Mouse (Mus musculus) heart, embryonic 10.5 days (tissue): ENCODE measurements around the gene Cckar. TPM values are rescaled to one million over a fixed set of nuclear protein-coding genes. Genes with fewer than 3 reads are reported as not detected.
A peak's percentile ranks its signal among the peaks of the same experiment; 100 is the strongest.

Experiments
- DNase-seq: peaks from one replicate; pipeline ENCODE4 v3.0.0-alpha.2; 2017; ENCODE audit warnings: low spot score
- H3K27ac ChIP-seq: fragments of 300-500 bp; sonication (generic); 2 replicates; pipeline ENCODE4 v1.5.1; 2016; ENCODE audit warnings: mild to moderate bottlenecking
- H3K27me3 ChIP-seq: fragments of 300-500 bp; sonication (generic); 2 replicates; pipeline ENCODE4 v1.6.1; 2016; ENCODE audit warnings: mild to moderate bottlenecking; ENCODE audit not compliant: poor library complexity, insufficient read depth, severe bottlenecking
- H3K36me3 ChIP-seq: fragments of 300-500 bp; sonication (generic); 2 replicates; pipeline ENCODE4 v1.6.1; 2016; ENCODE audit warnings: mild to moderate bottlenecking, moderate library complexity
- H3K4me1 ChIP-seq: fragments of 300-500 bp; sonication (generic); 2 replicates; pipeline ENCODE4 v1.6.1; 2016; ENCODE audit warnings: mild to moderate bottlenecking
- H3K4me3 ChIP-seq: fragments of 300-500 bp; sonication (generic); 2 replicates; pipeline ENCODE4 v1.5.1; 2016; ENCODE audit warnings: mild to moderate bottlenecking, moderate library complexity
- H3K9me3 ChIP-seq: fragments of 300-500 bp; sonication (generic); 2 replicates; pipeline ENCODE4 v1.6.1; 2016; ENCODE audit warnings: mild to moderate bottlenecking, moderate library complexity
- WGBS: fragments of 180-500 bp; shearing (Covaris S2); methylation state at CpG from one replicate; pipeline ENCODE4 v1.1.7; 2016; 5-methylcytosine and 5-hydroxymethylcytosine counted together
- polyA plus RNA-seq: library from polyadenylated mRNA; unstranded; fragments of >200 nt; fragmentation: Nextera tagmentation; extraction: Ambion mirVana; gene quantifications from 2 replicates; pipeline ENCODE4 v1.2.1, GENCODE M21; 2016

Gene Cckar
- polyA plus RNA-seq, result 0.09 and 0.28 TPM in 2 replicates

DNA sequence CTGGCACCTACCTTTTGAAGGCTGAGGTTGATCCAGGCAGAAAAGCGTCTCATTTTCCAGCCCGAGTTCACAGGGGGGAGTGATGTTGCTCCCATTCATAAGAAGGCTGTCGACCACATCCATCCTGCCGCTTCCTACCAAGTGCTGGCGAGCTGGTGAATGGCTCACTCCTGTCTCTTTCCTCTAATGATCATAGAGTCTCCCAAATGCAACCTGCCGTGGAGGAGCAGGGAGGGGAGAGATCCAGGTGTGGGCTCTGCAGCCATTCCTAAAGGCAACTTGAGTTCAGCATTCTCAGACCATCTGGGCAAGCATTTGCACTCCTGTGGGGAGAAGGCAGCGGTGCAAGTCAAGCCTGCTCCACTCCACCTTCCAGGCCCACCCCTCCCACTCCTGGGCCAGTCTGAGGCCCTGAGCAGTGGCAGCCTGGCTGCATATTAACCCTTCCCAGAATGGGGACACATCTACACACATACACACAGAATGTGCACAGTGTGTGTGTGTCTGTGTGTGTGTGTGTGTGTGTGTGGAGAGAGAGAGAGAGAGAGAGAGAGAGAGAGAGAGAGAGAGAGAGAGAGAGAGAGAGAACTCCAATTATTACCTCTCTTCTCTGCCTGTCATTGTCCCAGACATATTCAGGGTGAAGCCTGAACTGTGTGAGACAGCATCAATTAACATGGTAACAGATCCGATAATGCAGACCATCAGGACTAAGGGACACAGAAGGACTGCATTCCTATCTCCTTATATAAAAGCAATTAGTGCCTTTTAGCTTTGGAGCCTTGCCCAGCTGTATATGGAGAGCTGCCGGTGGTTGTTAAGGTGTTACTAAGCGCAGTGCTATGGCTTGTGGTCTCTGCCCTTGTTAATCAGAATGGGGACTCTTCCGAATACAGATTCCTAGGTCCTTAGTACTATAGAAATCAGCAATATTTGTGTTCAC lies at the start of gene Cckar:
Gene Cckar, minus strand, starts transcription at position 471 of the 943 bp plus-strand sequence.
- H3K4me3 ChIP-seq, result no peak within 1 kb of the TSS
- H3K27ac ChIP-seq, result no peak within 1 kb of the TSS
- no peaks in the 10 kb centered on the region for H3K36me3 ChIP-seq
- WGBS, result 61% methylated on average over 11 of the region's 11 CpGs
- H3K9me3 ChIP-seq, result no peaks in the 10 kb centered on the region
- H3K4me1 ChIP-seq, result 0 out of 2 replicates have a peak, but pooled peaks cover 4% of the 10 kb centered on the region
- no peak for DNase-seq
- H3K27me3 ChIP-seq, result no peaks in the 10 kb centered on the region

GRCm38 (mm10) chr5:53744061-53744460 lies 36.6 kb upstream of the Cckar start:
- Histone ChIP-seq H3K4me3 (no peak overlapping the region), H3K27me3 (no peaks in the 10 kb centered on the region), H3K36me3 (no peaks in the 10 kb centered on the region), H3K4me1 (no peaks in the 10 kb centered on the region), H3K27ac (no peak overlapping the region), H3K9me3 (no peaks in the 10 kb centered on the region)
- WGBS, result 77% methylated on average over 2 of the region's 2 CpGs
- no peak for DNase-seq

DNA sequence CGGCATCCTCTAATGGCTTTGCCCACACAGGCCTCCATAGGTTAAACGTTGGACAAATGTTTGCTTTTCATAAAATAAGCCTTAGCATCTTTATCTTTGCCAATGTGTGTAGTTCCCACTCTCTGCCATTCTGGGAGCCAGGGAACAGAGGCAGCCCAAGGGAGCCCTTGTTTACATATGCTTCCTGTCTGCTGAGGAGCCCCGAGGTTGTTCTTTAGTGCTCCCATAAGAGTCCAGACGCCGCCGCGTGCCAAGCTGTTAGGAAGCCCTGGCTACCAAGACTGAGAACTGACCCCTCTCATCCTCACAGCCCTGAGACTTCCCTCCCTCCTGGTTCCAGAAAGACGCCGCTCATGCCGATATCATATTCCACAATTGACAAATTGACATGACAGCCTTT lies 25.4 kb upstream of the Cckar start:
- Histone ChIP-seq H3K36me3 (no peaks in the 10 kb centered on the region), H3K27ac (no peak overlapping the region), H3K4me1 (0 out of 2 replicates have a peak, but pooled peaks cover 3% of the 10 kb centered on the region), H3K27me3 (peaks cover 6% of the 10 kb centered on the region; the same call in 1 of the 2 replicates), H3K9me3 (no peaks in the 10 kb centered on the region), H3K4me3 (no peak overlapping the region)
- 70% methylated on average over 10 of the region's 10 CpGs for WGBS
- DNase-seq, result peak; percentile 73

DNA sequence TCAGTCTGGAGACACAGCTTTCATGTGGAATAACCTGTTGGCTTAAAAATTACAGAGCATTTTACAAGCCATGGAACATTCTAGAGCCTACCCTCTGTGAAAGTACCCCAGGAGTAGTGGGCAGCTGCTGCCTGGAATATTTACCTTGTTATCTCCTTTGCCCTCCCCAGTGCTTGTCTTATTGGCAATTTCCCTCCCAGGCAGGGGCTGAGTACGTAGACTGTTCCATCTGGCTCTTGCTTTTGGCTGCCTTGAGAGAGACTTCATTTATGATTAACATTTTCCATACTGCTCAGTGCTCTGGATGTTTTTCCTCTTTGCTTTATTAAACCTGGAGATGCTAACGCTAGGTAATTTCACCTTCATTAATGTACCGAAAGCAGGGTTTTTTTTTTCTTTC lies 20.1 kb upstream of the Cckar start:
- Histone ChIP-seq H3K4me3 (no peak overlapping the region), H3K4me1 (peaks cover 5% of the 10 kb centered on the region; the same call in 1 of the 2 replicates), H3K27ac (no peak overlapping the region), H3K36me3 (no peaks in the 10 kb centered on the region), H3K9me3 (no peaks in the 10 kb centered on the region), H3K27me3 (no peaks in the 10 kb centered on the region)
- 74% methylated on average over 3 of the region's 3 CpGs for WGBS
- DNase-seq, result no peak

GRCm38 (mm10) chr5:53726011-53726410 lies 18.5 kb upstream of the Cckar start:
- no peak overlapping the region for H3K27ac ChIP-seq
- 34% methylated on average over 5 of the region's 5 CpGs for WGBS
- H3K36me3 ChIP-seq, result no peaks in the 10 kb centered on the region
- no peaks in the 10 kb centered on the region for H3K9me3 ChIP-seq
- no peak for DNase-seq
- no peaks in the 10 kb centered on the region for H3K27me3 ChIP-seq
- peaks cover 5% of the 10 kb centered on the region; the same call in 1 of the 2 replicates for H3K4me1 ChIP-seq
- H3K4me3 ChIP-seq, result no peak overlapping the region

- H3K27ac ChIP-seq, result no peak overlapping the region
- H3K27me3 ChIP-seq, result no peaks in the 10 kb centered on the region
- 55% methylated on average over 5 of the region's 5 CpGs for WGBS
- no peaks in the 10 kb centered on the region for H3K4me1 ChIP-seq
- peak; percentile 64 for DNase-seq
- H3K4me3 ChIP-seq, result no peak overlapping the region
- no peaks in the 10 kb centered on the region for H3K36me3 ChIP-seq
- H3K9me3 ChIP-seq, result no peaks in the 10 kb centered on the region
These were observed 9.0 kb upstream of the Cckar start for GRCm38 (mm10) chr5:53716462-53716861.

DNA sequence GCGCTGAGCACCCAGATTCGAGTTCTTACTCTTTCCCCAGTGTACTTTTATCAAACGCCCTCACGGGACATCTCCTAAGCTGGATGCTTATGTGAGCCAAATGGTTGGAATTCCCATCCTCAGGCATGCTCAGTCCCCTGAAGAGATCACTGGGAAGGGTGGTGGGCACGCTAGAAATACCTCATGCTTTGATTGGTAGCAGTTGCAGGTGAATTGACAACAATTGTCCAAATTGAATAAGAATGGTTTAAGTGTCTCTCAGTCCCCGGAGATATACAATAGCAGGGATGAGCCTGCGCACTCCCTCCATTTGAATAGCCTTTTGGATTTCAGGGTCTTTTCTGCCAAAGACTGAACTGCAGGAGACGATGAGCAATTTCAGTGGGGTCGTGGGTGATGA lies 3.8 kb upstream of the Cckar start:
- H3K27me3 ChIP-seq, result no peaks in the 10 kb centered on the region
- H3K9me3 ChIP-seq, result no peaks in the 10 kb centered on the region
- H3K4me3 ChIP-seq, result no peak overlapping the region
- no peak overlapping the region for H3K27ac ChIP-seq
- no peaks in the 10 kb centered on the region for H3K36me3 ChIP-seq
- H3K4me1 ChIP-seq, result 0 out of 2 replicates have a peak, but pooled peaks cover 4% of the 10 kb centered on the region
- no peak for DNase-seq
- 65% methylated on average over 9 of the region's 9 CpGs for WGBS

- WGBS, result 73% methylated on average over 4 of the region's 4 CpGs
- H3K27ac ChIP-seq, result no peak overlapping the region
- no peak overlapping the region for H3K4me3 ChIP-seq
- no peaks in the 10 kb centered on the region for H3K27me3 ChIP-seq
- no peaks in the 10 kb centered on the region for H3K9me3 ChIP-seq
- H3K36me3 ChIP-seq, result no peaks in the 10 kb centered on the region
- no peak for DNase-seq
- 0 out of 2 replicates have a peak, but pooled peaks cover 4% of the 10 kb centered on the region for H3K4me1 ChIP-seq
These were observed 686 bp upstream of the Cckar start for GRCm38 (mm10) chr5:53708191-53708590.

DNA sequence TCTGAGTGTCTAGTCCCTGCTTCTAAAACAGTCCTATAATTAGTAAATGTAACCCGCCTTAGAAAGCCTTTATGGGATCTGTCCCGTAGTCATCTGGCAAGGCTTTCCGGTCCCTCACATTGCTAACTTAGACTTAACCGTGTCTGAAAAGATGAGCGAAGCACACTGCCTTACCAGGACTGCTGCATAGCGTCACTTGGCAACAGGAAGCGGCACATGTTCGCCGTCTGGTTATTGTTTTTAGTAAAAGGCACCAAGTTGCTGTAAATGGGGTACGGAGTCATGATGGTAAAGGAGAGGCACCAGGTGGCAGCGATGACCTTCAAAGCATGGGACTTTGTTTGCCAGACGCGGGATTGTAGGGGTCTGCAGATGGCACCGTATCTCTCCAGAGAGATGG lies 4.8 kb downstream of the Cckar start:
- H3K4me3 ChIP-seq, result no peak overlapping the region
- no peak for DNase-seq
- no peaks in the 10 kb centered on the region for H3K9me3 ChIP-seq
- no peaks in the 10 kb centered on the region for H3K27me3 ChIP-seq
- H3K36me3 ChIP-seq, result no peaks in the 10 kb centered on the region
- 81% methylated on average over 14 of the region's 14 CpGs for WGBS
- H3K4me1 ChIP-seq, result 0 out of 2 replicates have a peak, but pooled peaks cover 4% of the 10 kb centered on the region
- no peak overlapping the region for H3K27ac ChIP-seq

DNA sequence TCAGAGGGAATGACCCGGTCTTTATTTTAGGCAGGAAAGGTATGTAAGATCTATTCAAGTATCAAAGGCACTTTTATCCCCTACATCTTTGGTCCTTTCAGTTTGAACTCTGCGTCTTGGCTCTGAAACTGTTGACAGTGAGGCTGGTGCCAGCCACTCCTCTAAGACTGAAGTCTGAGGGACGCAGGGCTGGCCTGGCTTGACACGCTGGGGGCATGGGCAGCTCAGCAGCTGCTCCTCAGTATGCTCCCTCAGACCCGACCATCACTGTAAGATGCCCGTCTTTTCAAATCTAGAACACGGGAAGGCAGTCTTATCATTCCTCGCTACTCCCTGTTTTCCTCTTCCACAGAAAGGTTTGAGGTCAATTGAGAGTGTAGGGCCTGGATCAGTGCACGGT lies 9.7 kb downstream of the Cckar start:
- Histone ChIP-seq H3K27me3 (no peaks in the 10 kb centered on the region), H3K9me3 (no peaks in the 10 kb centered on the region), H3K36me3 (no peaks in the 10 kb centered on the region), H3K4me1 (no peaks in the 10 kb centered on the region), H3K27ac (no peak overlapping the region), H3K4me3 (no peak overlapping the region)
- no peak for DNase-seq
- 73% methylated on average over 9 of the region's 9 CpGs for WGBS

DNA sequence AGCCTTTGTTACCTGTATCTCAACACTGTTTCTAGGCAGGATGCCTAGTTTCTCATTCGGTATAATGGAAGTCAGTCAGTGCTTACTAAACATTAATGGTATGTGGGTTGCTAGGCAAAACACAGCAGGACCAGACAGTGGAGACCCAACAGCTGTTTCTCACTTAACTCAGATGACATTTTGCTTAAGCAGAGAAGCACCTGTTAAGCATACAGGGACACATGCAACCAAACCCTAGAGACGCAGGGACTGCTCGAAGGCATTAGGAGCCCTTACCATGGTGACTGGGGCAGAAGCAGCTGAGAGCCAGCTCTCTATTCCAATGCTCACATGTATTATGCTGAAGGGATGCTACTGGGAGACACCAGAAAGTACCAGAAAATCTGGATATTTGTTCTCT lies 10.8 kb downstream of the Cckar start:
- DNase-seq, result no peak
- WGBS, result 81% methylated on average over 3 of the region's 3 CpGs
- Histone ChIP-seq H3K4me1 (0 out of 2 replicates have a peak, but pooled peaks cover 2% of the 10 kb centered on the region), H3K27ac (no peak overlapping the region), H3K36me3 (no peaks in the 10 kb centered on the region), H3K9me3 (no peaks in the 10 kb centered on the region), H3K4me3 (no peak overlapping the region), H3K27me3 (no peaks in the 10 kb centered on the region)

- Histone ChIP-seq H3K27me3 (no peaks in the 10 kb centered on the region), H3K9me3 (no peaks in the 10 kb centered on the region), H3K4me1 (0 out of 2 replicates have a peak, but pooled peaks cover 8% of the 10 kb centered on the region), H3K27ac (no peak overlapping the region), H3K4me3 (no peak overlapping the region), H3K36me3 (no peaks in the 10 kb centered on the region)
- DNase-seq, result no peak
- 91% methylated on average over 1 of the region's 1 CpGs for WGBS
These were observed 14.8 kb downstream of the Cckar start for GRCm38 (mm10) chr5:53692662-53693061.

- Histone ChIP-seq H3K27ac (no peak overlapping the region), H3K27me3 (peaks cover 4% of the 10 kb centered on the region; the same call in 1 of the 2 replicates)
- WGBS, result 71% methylated on average over 8 of the region's 8 CpGs
These were observed 15.4 kb downstream of the Cckar start for GRCm38 (mm10) chr5:53692100-53692499.

More at GRCm38 (mm10) chr5:53692100-53692499, 15.4 kb downstream of the Cckar start:
- DNase-seq, result no peak
- H3K36me3 ChIP-seq, result no peaks in the 10 kb centered on the region
- 0 out of 2 replicates have a peak, but pooled peaks cover 8% of the 10 kb centered on the region for H3K4me1 ChIP-seq
- H3K4me3 ChIP-seq, result no peak overlapping the region
- H3K9me3 ChIP-seq, result no peaks in the 10 kb centered on the region
